Mouse (Mus musculus): ENCODE data around the gene Hoxd8. TPM values are rescaled to one million over a fixed set of nuclear protein-coding genes. Genes with fewer than 3 reads are reported as not detected.

The Hoxd8 gene
- polyA plus RNA-seq, 1 experiment from 2014 or later: 3.3 TPM

DNA sequence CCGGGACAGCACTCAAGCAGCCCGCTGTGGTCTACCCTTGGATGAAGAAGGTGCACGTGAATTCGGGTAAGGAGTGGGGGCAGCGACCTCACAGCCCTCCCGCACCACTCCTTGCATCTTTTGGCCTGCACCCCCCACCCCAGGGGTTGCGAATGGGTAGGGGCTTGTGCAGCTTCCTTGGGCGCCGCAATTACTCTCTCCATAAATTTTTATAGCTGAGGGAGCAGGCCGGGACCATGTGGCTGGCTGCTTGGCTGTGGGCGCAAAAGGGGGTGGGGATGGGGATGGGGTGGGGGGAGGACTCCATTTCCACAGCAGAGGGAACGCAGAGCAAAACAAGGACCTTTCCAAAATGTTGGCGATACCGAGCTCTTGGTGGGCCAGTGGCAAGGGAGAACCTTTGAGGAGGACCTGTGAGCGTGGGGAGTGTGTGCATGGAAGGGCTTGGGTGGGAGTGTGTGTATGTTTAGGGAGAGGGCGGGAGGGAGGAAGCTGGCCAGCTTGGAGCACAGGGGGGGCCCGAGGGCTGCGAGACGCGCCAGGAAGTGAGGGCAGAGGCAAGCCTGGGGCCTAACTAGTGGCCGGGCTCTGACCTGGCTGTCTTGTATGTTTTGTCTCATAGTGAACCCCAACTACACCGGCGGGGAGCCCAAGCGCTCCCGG is 23.4 kb downstream of the Hoxd8 start:
- Histone ChIP-seq H3K27ac (peak overlapping the region; percentile 91), H3K4me1 (replicated peaks; ENCODE audit: control insufficient read depth, insufficient read depth, low read length) (peaks cover 14% of the 10 kb centered on the region), H3K4me3 (replicated peaks; ENCODE audit: low read length) (peak overlapping the region; percentile 42), H3K4me2 (replicated peaks) (peak overlapping the region; percentile 82), H3K9ac (peak overlapping the region; percentile 75), H3K36me3 (replicated peaks; ENCODE audit: control insufficient read depth, insufficient read depth) (no peaks in the 10 kb centered on the region), H3K27me3 (ENCODE audit: control insufficient read depth, insufficient read depth, low read length) (peaks cover 96% of the 10 kb centered on the region), H3K9me3 (ENCODE audit: control insufficient read depth, low read length) (no peaks in the 10 kb centered on the region)
- ATAC-seq (ENCODE audit: low FRiP score) (peak; percentile 25; the same call in 1 of the 2 replicates), DNase-seq (ENCODE audit: low spot score) (no peak)
- WGBS: 3% methylated on average over 25 of the region's 25 CpGs

DNA sequence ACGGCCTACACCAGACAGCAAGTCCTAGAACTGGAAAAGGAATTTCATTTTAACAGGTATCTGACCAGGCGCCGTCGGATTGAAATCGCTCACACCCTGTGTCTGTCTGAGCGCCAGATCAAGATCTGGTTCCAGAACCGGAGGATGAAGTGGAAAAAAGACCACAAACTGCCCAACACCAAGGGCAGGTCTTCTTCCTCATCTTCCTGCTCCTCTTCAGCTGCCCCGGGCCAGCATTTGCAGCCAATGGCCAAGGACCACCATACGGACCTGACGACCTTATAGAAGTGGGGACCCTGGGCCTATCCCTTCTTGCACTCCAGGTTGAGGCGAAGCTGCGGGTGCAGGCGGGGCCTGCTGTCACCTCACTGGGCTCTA is 23.9 kb downstream of the Hoxd8 start:
- Histone ChIP-seq H3K36me3 (replicated peaks; ENCODE audit: control insufficient read depth, insufficient read depth) (no peaks in the 10 kb centered on the region), H3K27me3 (ENCODE audit: control insufficient read depth, insufficient read depth, low read length) (peaks cover 92% of the 10 kb centered on the region), H3K9me3 (ENCODE audit: control insufficient read depth, low read length) (no peaks in the 10 kb centered on the region), H3K4me3 (replicated peaks; ENCODE audit: low read length) (peak overlapping the region; percentile 42), H3K4me1 (replicated peaks; ENCODE audit: control insufficient read depth, insufficient read depth, low read length) (peaks cover 14% of the 10 kb centered on the region), H3K9ac (peak overlapping the region; percentile 75), H3K27ac (peak overlapping the region; percentile 91), H3K4me2 (replicated peaks) (peak overlapping the region; percentile 82)
- no peak for ATAC-seq (ENCODE audit: low FRiP score)
- DNase-seq (ENCODE audit: low spot score): no peak
- WGBS: 3% methylated on average over 13 of the region's 13 CpGs

DNA sequence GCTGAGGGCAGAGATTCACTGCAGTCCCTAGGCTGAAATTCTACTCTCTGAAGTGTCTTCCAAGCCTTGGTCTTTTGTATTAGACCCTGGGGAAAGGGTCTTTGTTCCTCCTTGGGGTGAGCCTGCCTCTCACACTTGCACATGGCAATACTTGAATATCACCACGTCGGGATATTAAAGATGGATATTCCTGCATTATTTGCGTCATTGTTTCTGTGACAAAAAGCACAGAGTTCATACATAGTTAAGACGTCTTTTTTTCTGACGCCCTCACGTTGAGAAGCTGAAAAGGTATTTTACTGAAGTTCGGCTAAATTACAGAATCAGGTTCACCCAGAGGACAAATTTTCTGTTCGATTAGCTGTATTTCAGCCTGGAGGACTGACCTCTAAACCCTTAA is 25.9 kb downstream of the Hoxd8 start:
- Histone ChIP-seq H3K27me3 (ENCODE audit: control insufficient read depth, insufficient read depth, low read length) (peaks cover 80% of the 10 kb centered on the region), H3K27ac (peak overlapping the region; percentile 98), H3K9ac (peak overlapping the region; percentile 87), H3K4me1 (replicated peaks; ENCODE audit: control insufficient read depth, insufficient read depth, low read length) (peaks cover 4% of the 10 kb centered on the region; the same call in 1 of the 2 replicates), H3K9me3 (ENCODE audit: control insufficient read depth, low read length) (no peaks in the 10 kb centered on the region), H3K4me3 (replicated peaks; ENCODE audit: low read length) (peak overlapping the region; percentile 42), H3K4me2 (replicated peaks) (peak overlapping the region; percentile 82), H3K36me3 (replicated peaks; ENCODE audit: control insufficient read depth, insufficient read depth) (no peaks in the 10 kb centered on the region)
- no peak for ATAC-seq (ENCODE audit: low FRiP score)
- WGBS: 5% methylated on average over 8 of the region's 8 CpGs
- no peak for DNase-seq (ENCODE audit: low spot score)

DNA sequence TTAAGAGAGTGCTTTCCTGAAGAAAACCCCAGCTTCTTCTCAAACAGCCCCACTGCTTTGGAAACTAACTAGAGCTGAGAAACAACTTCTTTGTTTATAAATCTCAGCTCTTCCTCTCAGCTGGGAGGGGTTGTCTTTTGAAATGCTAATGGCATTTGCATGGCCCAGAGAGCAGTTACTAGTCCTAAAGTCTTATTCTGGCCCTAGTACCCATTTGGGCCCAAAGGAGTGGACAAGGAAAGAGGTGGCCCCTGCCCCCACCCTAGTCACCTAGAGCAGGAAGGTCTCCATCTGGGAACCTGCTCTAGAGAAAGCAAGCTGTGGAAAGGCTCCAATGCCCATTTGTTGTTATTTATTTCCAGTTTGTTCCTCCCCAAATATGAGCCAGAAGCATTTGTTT is 26.6 kb downstream of the Hoxd8 start:
- ATAC-seq (ENCODE audit: low FRiP score): no peak
- Histone ChIP-seq H3K27ac (peak overlapping the region; percentile 98), H3K4me2 (replicated peaks) (peak overlapping the region; percentile 82), H3K36me3 (replicated peaks; ENCODE audit: control insufficient read depth, insufficient read depth) (no peaks in the 10 kb centered on the region), H3K4me3 (replicated peaks; ENCODE audit: low read length) (peak overlapping the region; percentile 42), H3K27me3 (ENCODE audit: control insufficient read depth, insufficient read depth, low read length) (peaks cover 80% of the 10 kb centered on the region), H3K9ac (peak overlapping the region; percentile 87), H3K4me1 (replicated peaks; ENCODE audit: control insufficient read depth, insufficient read depth, low read length) (peaks cover 4% of the 10 kb centered on the region; the same call in 1 of the 2 replicates), H3K9me3 (ENCODE audit: control insufficient read depth, low read length) (no peaks in the 10 kb centered on the region)
- DNase-seq (ENCODE audit: low spot score): no peak

DNA sequence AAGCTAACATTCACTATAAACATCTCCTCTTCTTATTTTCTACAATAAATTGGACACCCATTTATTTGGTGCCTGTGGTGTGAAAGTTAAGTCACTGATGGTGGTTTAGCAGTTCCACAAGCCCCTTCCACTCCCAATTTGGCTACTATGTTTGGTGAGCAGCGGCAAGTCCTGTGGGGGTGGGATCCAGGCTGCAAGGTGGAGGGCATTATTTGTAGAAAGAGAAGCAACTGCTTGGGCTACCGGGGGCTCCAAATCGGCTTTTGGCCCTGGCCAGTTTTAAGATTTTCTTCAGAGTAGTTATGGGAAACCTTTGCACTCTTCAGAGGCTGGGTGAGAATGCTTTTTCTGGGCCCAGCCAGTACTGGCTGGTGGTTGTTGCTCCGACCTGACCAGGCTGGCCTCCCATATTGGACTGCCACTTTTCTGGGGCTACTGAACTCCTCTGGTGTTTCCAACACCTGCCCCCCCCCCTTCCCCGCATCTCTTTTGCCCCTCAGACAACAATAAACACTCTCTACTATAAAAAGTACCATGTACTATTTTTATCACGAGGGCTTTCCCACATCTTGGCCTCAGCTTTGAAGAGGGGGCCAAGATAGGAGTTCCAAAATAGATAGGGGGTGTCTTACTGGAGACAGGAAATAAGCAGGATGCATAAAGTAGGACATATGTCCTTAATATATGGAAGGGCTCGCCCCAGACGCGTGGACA is 27.5 kb downstream of the Hoxd8 start:
- Histone ChIP-seq H3K9ac (peak overlapping the region; percentile 87), H3K9me3 (ENCODE audit: control insufficient read depth, low read length) (no peaks in the 10 kb centered on the region), H3K4me1 (replicated peaks; ENCODE audit: control insufficient read depth, insufficient read depth, low read length) (no peaks in the 10 kb centered on the region; the same call in 1 of the 2 replicates), H3K4me3 (replicated peaks; ENCODE audit: low read length) (peak overlapping the region; percentile 42), H3K27ac (peak overlapping the region; percentile 98), H3K36me3 (replicated peaks; ENCODE audit: control insufficient read depth, insufficient read depth) (no peaks in the 10 kb centered on the region), H3K27me3 (ENCODE audit: control insufficient read depth, insufficient read depth, low read length) (peaks cover 79% of the 10 kb centered on the region), H3K4me2 (replicated peaks) (peak overlapping the region; percentile 82)
- DNase-seq (ENCODE audit: low spot score) (no peak), ATAC-seq (ENCODE audit: low FRiP score) (no peak)
- 4% methylated on average over 9 of the region's 9 CpGs for WGBS

DNA sequence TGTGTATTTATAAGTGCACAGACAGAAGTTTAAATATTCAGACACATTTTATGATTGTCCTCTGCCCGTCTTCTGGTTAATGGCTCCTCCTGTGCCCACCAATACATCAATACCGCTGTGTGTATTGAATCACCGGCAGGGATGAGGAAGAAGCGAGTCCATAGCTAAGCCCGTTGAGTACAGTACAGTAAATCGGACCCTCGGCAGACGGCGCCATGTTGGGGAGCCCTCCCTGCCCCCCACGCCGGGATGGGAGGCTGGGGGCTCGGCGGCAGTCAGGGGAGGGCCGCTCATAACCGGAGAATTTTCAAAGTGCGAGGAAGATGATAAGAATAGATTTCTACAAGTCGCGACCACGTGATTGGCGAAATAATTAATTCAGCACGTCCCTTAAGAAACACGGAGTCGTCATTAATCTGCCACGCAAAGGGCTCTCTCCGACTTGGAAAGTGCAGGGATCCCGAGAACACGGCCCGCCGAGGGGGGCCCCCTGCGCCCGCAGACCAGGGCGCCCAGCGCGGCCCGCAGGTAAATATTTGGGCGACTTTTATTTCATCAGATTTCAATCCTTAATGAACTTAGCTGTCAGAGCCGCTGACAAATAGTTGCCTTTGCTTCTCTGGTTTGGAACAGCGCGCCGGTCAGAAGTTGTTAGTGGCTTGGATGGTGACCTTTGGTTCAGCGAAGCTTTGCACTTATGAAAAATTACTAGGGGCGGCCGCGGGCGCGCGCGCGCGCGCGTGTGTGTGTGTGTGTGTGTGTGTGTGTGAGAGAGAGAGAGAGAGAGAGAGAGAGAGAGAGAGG is 28.3 kb downstream of the Hoxd8 start:
- Histone ChIP-seq H3K4me1 (replicated peaks; ENCODE audit: control insufficient read depth, insufficient read depth, low read length) (no peaks in the 10 kb centered on the region; the same call in 1 of the 2 replicates), H3K9me3 (ENCODE audit: control insufficient read depth, low read length) (no peaks in the 10 kb centered on the region), H3K27ac (peak overlapping the region; percentile 98), H3K27me3 (ENCODE audit: control insufficient read depth, insufficient read depth, low read length) (peaks cover 79% of the 10 kb centered on the region), H3K4me2 (replicated peaks) (peak overlapping the region; percentile 82), H3K36me3 (replicated peaks; ENCODE audit: control insufficient read depth, insufficient read depth) (no peaks in the 10 kb centered on the region), H3K9ac (peak overlapping the region; percentile 87), H3K4me3 (replicated peaks; ENCODE audit: low read length) (peak overlapping the region; percentile 42)
- DNase-seq (ENCODE audit: low spot score) (no peak), ATAC-seq (ENCODE audit: low FRiP score) (no peak)
- WGBS: under 1% methylated on average over 52 of the region's 52 CpGs

DNA sequence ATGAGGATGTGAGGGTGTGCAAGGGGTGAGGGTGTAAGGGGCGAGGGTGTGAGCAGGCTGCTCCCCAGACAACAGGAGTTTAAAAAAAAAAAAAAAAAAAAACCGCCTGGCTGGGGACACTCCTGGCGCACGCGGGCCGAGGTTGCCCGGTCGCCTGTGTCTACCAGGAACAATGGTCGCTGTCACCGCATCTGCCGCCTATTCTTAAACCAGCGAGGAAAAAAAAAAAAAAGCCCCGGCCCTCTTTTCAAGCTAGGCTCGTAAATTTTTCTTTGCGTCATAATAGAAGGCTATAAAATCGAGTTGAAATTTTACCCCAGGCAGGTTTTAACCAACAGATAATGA is 28.9 kb downstream of the Hoxd8 start:
- Histone ChIP-seq H3K9me3 (ENCODE audit: control insufficient read depth, low read length) (no peaks in the 10 kb centered on the region), H3K27me3 (ENCODE audit: control insufficient read depth, insufficient read depth, low read length) (peaks cover 79% of the 10 kb centered on the region), H3K4me1 (replicated peaks; ENCODE audit: control insufficient read depth, insufficient read depth, low read length) (no peaks in the 10 kb centered on the region; the same call in 1 of the 2 replicates), H3K9ac (peak overlapping the region; percentile 87), H3K36me3 (replicated peaks; ENCODE audit: control insufficient read depth, insufficient read depth) (no peaks in the 10 kb centered on the region), H3K27ac (peak overlapping the region; percentile 98), H3K4me3 (replicated peaks; ENCODE audit: low read length) (peak overlapping the region; percentile 42), H3K4me2 (replicated peaks) (peak overlapping the region; percentile 82)
- DNase-seq (ENCODE audit: low spot score) (no peak), ATAC-seq (ENCODE audit: low FRiP score) (no peak)
- 2% methylated on average over 16 of the region's 16 CpGs for WGBS

DNA sequence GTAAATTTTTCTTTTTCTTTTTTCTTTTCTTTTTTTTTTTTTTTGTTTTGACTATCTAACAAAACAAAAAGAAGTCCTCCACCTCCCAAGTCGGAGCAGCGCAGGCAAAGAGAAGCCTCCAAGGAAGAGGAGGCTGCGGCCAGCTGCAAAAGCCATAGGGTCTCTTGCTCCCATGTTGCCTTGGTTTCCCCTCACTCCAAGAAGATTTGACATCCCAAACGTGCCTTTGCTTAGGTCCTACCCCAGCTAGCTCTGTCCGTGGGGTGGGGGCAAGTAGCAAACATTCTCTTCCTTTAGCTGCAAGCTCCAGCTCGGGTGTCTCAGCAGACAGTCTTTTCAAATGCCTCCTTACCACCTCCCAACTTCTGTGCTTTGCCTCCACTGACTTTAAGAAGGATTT is 29.4 kb downstream of the Hoxd8 start:
- DNase-seq (ENCODE audit: low spot score) (no peak), ATAC-seq (ENCODE audit: low FRiP score) (no peak)
- peak overlapping the region; percentile 87 for H3K9ac ChIP-seq
- H3K27ac ChIP-seq: peak overlapping the region; percentile 98
- H3K4me3 ChIP-seq (replicated peaks; ENCODE audit: low read length): peak overlapping the region; percentile 42
- no peaks in the 10 kb centered on the region for H3K36me3 ChIP-seq (replicated peaks; ENCODE audit: control insufficient read depth, insufficient read depth)
- H3K27me3 ChIP-seq (ENCODE audit: control insufficient read depth, insufficient read depth, low read length): peaks cover 79% of the 10 kb centered on the region
- H3K4me2 ChIP-seq (replicated peaks): peak overlapping the region; percentile 82
- WGBS: 2% methylated on average over 6 of the region's 6 CpGs
- no peaks in the 10 kb centered on the region for H3K9me3 ChIP-seq (ENCODE audit: control insufficient read depth, low read length)
- no peaks in the 10 kb centered on the region for H3K4me1 ChIP-seq (replicated peaks; ENCODE audit: control insufficient read depth, insufficient read depth, low read length)

DNA sequence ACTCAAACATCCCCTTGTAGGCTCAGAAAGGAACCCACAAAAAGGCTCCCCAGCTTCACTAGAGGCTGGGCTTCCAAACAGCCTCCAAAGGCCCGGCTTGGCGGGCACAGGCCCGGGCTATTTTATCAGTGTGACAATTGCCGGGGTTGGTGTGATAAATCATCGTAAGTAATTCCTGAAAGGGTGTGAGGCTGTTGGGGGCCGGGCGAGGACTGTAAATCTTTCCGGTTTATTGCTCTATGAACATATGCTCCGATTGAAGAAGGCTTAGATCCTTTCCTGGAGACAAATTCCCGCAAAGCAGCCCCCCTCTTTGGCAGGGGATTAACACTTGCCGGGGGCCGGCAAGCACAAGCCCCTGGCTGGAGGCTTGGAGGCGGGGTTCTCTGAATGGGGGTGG is 30.0 kb downstream of the Hoxd8 start:
- ATAC-seq (ENCODE audit: low FRiP score) (peak; percentile 31), DNase-seq (ENCODE audit: low spot score) (peak; percentile 63)
- Histone ChIP-seq H3K9me3 (ENCODE audit: control insufficient read depth, low read length) (no peaks in the 10 kb centered on the region), H3K4me2 (replicated peaks) (peak overlapping the region; percentile 82), H3K36me3 (replicated peaks; ENCODE audit: control insufficient read depth, insufficient read depth) (no peaks in the 10 kb centered on the region), H3K4me3 (replicated peaks; ENCODE audit: low read length) (peak overlapping the region; percentile 42), H3K27ac (peak overlapping the region; percentile 98), H3K27me3 (ENCODE audit: control insufficient read depth, insufficient read depth, low read length) (peaks cover 80% of the 10 kb centered on the region), H3K9ac (peak overlapping the region; percentile 87), H3K4me1 (replicated peaks; ENCODE audit: control insufficient read depth, insufficient read depth, low read length) (no peaks in the 10 kb centered on the region)
- 2% methylated on average over 13 of the region's 13 CpGs for WGBS

All from hindbrain, embryonic 14.5 days (tissue).